Mouse (Mus musculus) myocyte (in vitro differentiated cells): Measurements from ENCODE around the gene 6030408B16Rik.

ENCODE experiments used
- CEBPB ChIP-seq: IDR thresholded peaks from 2 replicates; pipeline ENCODE4 v1.6.1; 2011; ENCODE audit warnings: mild to moderate bottlenecking, moderate library complexity; ENCODE audit not compliant: poor library complexity, insufficient read depth, severe bottlenecking
- MAX ChIP-seq: IDR thresholded peaks from one replicate; pipeline ENCODE4 v1.6.1; 2011; ENCODE audit warnings: low read depth, mild to moderate bottlenecking, control low read depth
- POLR2A ChIP-seq: IDR thresholded peaks from one replicate; pipeline ENCODE4 v1.6.1; 2011; ENCODE audit warnings: low read depth, mild to moderate bottlenecking, control low read depth, moderate library complexity; ENCODE audit not compliant: insufficient read length
- REST ChIP-seq: IDR thresholded peaks from one replicate; pipeline ENCODE4 v1.6.1; 2011; ENCODE audit warnings: mild to moderate bottlenecking, control low read depth, moderate library complexity; ENCODE audit not compliant: insufficient read depth, insufficient read length
- USF1 ChIP-seq: IDR thresholded peaks from one replicate; pipeline ENCODE4 v1.6.1; 2011; ENCODE audit warnings: low read depth, mild to moderate bottlenecking, control low read depth, moderate library complexity

DNA sequence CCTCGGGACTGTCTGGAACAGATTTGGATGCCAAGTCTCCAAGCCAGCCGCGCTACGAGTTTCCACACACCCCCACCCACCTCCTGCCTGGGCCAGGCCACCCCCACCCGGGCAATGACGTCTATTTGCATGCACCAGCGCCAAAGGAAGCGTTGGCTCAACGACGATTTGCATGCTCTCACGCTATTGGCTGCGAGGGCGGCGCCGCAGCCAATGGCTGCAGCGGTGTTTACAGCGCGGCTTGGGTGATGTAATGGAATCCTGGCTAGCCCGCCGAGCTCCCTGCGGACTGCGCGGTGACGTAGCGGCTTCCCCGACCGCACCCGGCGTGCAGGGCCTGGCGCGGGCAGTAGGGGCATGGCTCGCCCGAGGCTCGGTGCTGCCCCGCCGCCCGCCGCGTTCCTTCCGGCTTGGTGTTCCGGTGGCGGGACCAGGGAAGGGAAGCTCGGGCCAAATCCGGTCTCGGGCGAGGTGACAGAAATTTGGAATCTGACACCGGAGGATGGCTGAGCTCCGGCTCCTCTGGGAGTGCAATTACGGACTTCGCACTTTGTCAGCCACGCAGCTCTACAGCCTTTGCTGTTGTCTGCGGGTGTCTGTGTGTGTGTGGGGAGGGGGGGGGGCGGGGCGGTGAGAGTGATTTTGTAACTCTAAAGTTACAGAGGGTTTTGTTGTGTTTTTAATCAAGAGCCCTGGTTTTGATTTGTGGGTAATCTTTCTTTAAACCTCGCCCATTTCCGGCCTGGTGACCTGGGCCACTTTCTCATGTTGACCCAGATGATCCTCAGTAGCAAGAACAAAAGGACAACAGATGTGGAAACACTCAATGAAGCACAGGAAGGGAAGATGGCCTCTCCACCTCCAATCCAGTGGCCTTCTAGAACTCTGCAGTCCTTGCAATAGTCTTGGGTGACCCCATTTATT, 46.5 kb upstream of the 6030408B16Rik start:
- TF ChIP-seq POLR2A (peak; percentile 89), CEBPB (no peak; the same call in 1 of the 2 replicates), REST (peak; percentile 16), USF1 (no peak), MAX (no peak)
